Mouse (Mus musculus): ENCODE measurements around the gene Ezr. TPM values are rescaled to one million over a fixed set of nuclear protein-coding genes. Genes with fewer than 3 reads are reported as not detected.

The Ezr gene
- polyA plus RNA-seq, 1 experiment, result 152 TPM

DNA sequence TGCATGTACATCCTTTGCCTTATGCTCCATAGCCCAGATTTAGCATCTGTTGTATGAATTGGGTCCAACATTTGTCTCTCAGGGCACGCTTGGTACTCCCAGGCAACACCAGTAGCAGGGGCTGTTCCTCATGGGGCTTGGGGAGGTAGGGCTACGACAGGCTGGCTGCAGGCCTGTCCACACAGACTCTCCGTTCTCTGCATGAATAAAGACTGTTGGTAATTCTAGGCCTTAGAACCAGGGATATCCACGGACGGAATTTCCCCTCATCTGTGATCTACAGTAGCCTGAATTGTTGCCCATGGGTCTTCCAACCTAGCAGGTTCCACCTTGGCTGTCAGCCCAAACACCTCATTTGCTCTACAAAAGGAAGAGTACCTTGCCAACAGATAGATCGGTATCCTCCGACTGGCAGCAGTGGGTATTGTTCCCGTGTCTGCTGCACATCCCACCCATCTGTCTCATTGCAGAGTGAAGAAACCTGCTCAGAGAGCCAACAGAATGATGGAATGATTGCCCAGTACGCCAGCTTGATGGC lies 7.1 kb upstream of the Ezr start:
- no peak for DNase-seq
- 91% methylated on average over 9 of the region's 9 CpGs for WGBS
- Histone ChIP-seq H3K27me3 (replicated peaks; ENCODE audit: control insufficient read depth, insufficient read depth, low read length) (no peaks in the 10 kb centered on the region), H3K4me3 (ENCODE audit: insufficient read depth, low read depth, low read length) (no peak overlapping the region), H3K27ac (ENCODE audit: insufficient read depth, low read depth, low read length) (no peak overlapping the region), H3K4me1 (ENCODE audit: control insufficient read depth, insufficient read depth, low read length) (no peaks in the 10 kb centered on the region), H3K36me3 (ENCODE audit: control insufficient read depth, insufficient read depth, low read length) (no peaks in the 10 kb centered on the region)
- no peak for TF ChIP-seq CTCF (conservative IDR thresholded peaks at IDR 0.05; ENCODE audit: insufficient read depth, insufficient read length, low read depth, low read length)
- no peak for TF ChIP-seq POLR2A (IDR thresholded peaks at IDR 0.05; ENCODE audit: low read depth, low read length)

DNA sequence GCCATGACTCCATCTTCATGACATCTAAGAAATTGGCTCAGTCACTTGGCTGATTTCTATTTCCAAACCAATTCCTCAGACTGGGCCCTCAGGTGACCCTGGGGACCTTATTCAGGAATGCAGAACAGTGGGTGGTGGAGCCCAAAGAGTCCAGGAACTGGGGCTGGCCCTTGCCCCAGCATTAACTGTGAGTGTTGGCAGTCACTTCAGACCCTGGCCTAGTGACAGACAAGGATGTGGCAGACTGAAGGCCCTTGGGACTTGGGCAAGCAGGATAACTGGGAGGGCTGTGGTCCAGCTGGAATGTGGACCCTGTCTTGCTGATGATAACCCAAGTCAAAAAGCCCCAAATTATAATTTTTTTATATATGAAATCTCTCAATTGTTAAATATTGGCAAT lies 6.5 kb upstream of the Ezr start:
- no peak for DNase-seq
- no peak for TF ChIP-seq POLR2A (IDR thresholded peaks at IDR 0.05; ENCODE audit: low read depth, low read length)
- no peak for TF ChIP-seq CTCF (conservative IDR thresholded peaks at IDR 0.05; ENCODE audit: insufficient read depth, insufficient read length, low read depth, low read length)
- H3K27me3 ChIP-seq (replicated peaks; ENCODE audit: control insufficient read depth, insufficient read depth, low read length), result no peaks in the 10 kb centered on the region
- no peaks in the 10 kb centered on the region for H3K4me1 ChIP-seq (ENCODE audit: control insufficient read depth, insufficient read depth, low read length)
- H3K4me3 ChIP-seq (ENCODE audit: insufficient read depth, low read depth, low read length), result no peak overlapping the region
- no peaks in the 10 kb centered on the region for H3K36me3 ChIP-seq (ENCODE audit: control insufficient read depth, insufficient read depth, low read length)
- H3K27ac ChIP-seq (ENCODE audit: insufficient read depth, low read depth, low read length), result no peak overlapping the region

DNA sequence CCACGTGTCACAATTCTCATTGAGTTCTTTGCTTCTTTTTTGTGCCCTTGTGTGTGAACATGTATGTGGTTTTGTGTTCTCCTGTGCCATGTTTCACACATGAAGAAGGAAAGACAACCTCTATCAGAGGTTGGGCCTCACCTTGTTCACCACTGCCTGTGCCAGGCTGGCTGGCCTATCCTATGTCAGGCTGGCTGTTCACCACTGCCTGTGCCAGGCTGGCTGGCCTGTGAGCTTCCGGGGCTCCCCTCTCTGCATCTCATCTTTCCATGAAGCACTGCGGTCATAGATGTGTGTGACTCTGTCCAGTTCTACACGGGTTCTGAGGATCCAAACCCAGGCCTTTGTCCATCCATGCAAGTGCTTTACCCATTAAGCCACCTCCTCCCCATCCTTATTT lies 4.7 kb upstream of the Ezr start:
- no peak for DNase-seq
- no peaks in the 10 kb centered on the region for H3K27me3 ChIP-seq (replicated peaks; ENCODE audit: control insufficient read depth, insufficient read depth, low read length)
- WGBS, result 91% methylated on average over 4 of the region's 4 CpGs
- no peak overlapping the region for H3K27ac ChIP-seq (ENCODE audit: insufficient read depth, low read depth, low read length)
- H3K4me1 ChIP-seq (ENCODE audit: control insufficient read depth, insufficient read depth, low read length), result peaks cover 5% of the 10 kb centered on the region; the same call in 1 of the 2 replicates
- no peaks in the 10 kb centered on the region for H3K36me3 ChIP-seq (ENCODE audit: control insufficient read depth, insufficient read depth, low read length)
- TF ChIP-seq CTCF (conservative IDR thresholded peaks at IDR 0.05; ENCODE audit: insufficient read depth, insufficient read length, low read depth, low read length), result no peak
- no peak for TF ChIP-seq POLR2A (IDR thresholded peaks at IDR 0.05; ENCODE audit: low read depth, low read length)
- no peak overlapping the region for H3K4me3 ChIP-seq (ENCODE audit: insufficient read depth, low read depth, low read length)

DNA sequence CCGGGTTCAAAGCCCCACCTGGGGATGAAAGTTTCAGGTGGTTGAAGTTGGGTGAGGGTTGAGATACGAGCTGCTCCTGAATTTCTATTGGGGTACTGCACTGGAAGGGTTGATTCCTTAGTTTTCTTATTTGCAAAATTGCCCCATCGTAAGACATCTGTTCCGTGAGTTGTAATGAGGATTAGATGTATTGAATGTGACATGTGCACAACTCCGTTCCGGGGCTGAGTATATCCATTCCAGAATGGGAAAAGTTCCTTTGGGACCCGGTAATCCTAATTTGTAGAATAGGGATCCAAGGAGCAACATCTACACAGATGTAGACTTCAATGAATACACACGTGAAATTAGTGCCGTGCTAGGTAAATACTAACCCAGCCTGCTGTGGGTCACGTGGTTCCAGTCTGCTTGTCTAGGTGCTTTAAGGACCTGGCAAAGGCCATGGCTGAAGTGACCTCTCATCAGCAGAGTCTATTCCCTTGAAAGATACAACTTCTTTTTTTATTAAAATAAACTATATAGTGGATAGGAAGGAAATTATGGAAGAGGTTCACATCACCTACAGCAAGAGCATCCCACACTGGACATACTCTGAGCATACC lies 1.3 kb upstream of the Ezr start:
- Histone ChIP-seq H3K36me3 (ENCODE audit: control insufficient read depth, insufficient read depth, low read length) (no peaks in the 10 kb centered on the region), H3K4me1 (ENCODE audit: control insufficient read depth, insufficient read depth, low read length) (peaks cover 5% of the 10 kb centered on the region; the same call in 1 of the 2 replicates), H3K27me3 (replicated peaks; ENCODE audit: control insufficient read depth, insufficient read depth, low read length) (no peaks in the 10 kb centered on the region), H3K27ac (ENCODE audit: insufficient read depth, low read depth, low read length) (no peak overlapping the region), H3K4me3 (ENCODE audit: insufficient read depth, low read depth, low read length) (0 out of 2 replicates have a peak overlapping the region, but pooled peaks have one; percentile 97)
- 52% methylated on average over 10 of the region's 10 CpGs for WGBS
- TF ChIP-seq CTCF (conservative IDR thresholded peaks at IDR 0.05; ENCODE audit: insufficient read depth, insufficient read length, low read depth, low read length), result no peak
- TF ChIP-seq POLR2A (IDR thresholded peaks at IDR 0.05; ENCODE audit: low read depth, low read length), result no peak
- peak; percentile 68 for DNase-seq

DNA sequence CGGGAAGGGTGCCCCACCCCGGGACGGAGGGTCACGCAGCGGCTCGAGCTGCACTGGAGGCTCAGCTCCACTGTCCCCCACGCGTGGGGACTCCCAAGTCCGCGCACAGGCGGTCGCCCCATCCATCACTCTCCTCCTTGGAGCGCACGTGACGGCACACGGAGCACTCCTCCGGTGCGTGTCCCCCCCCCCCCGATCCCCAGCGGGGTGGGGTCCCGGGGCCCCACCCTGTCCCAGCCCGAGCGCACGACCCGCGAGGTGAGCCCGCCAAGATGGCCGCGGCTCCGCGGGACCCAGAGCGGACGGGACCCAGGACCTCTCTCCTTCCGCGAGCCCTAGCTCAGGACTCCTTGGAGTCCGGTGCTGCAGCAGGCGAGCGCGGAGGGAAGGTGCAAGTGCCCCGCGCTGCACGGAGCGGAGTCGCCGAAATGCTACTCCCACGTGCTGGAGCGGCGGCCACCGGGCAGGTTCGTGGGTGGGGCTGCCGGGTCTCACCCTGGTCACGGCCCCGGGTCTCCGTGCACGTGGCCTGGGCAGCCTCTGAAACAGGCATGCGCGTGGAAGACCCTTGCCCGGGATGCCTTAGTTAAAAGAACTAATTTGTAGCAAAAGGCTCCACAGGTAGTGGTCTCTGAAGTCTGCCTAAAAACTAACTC lies 550 bp upstream of the Ezr start:
- Histone ChIP-seq H3K4me1 (ENCODE audit: control insufficient read depth, insufficient read depth, low read length) (peaks cover 5% of the 10 kb centered on the region; the same call in 1 of the 2 replicates), H3K4me3 (ENCODE audit: insufficient read depth, low read depth, low read length) (peak overlapping the region; percentile 97), H3K36me3 (ENCODE audit: control insufficient read depth, insufficient read depth, low read length) (no peaks in the 10 kb centered on the region), H3K27ac (ENCODE audit: insufficient read depth, low read depth, low read length) (peak overlapping the region; percentile 74), H3K27me3 (replicated peaks; ENCODE audit: control insufficient read depth, insufficient read depth, low read length) (no peaks in the 10 kb centered on the region)
- TF ChIP-seq POLR2A (IDR thresholded peaks at IDR 0.05; ENCODE audit: low read depth, low read length), result no peak
- TF ChIP-seq CTCF (conservative IDR thresholded peaks at IDR 0.05; ENCODE audit: insufficient read depth, insufficient read length, low read depth, low read length), result no peak
- DNase-seq, result peak; percentile 55
- under 1% methylated on average over 58 of the region's 58 CpGs for WGBS

DNA sequence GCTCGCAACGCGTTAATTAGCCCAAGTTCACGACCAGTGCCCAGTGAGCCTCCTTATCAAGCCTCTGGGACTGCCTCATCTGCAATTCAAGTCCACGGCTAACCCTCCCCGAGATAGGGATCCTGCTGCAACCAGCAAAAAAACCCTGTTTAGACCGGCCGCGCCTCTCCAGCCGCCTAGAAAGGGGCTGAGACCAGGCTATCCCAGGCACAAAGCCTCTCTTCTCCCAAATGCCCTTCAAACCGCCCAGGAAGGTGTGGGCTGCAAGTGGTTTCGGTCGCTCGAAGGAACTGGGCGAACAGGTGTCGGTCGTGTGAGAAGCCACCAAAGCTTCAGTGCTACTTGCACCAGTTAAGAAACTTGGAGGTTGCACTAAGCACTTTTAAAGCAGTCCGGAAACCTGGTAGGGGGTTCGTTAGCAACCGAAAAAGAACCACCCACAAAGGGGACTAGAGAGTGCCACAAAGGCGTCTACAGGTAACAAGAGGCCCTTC lies 504 bp downstream of the Ezr start:
- WGBS, result under 1% methylated on average over 21 of the region's 21 CpGs
- H3K36me3 ChIP-seq (ENCODE audit: control insufficient read depth, insufficient read depth, low read length), result no peaks in the 10 kb centered on the region
- no peak for TF ChIP-seq CTCF (conservative IDR thresholded peaks at IDR 0.05; ENCODE audit: insufficient read depth, insufficient read length, low read depth, low read length)
- TF ChIP-seq POLR2A (IDR thresholded peaks at IDR 0.05; ENCODE audit: low read depth, low read length), result no peak
- peak overlapping the region; percentile 97 for H3K4me3 ChIP-seq (ENCODE audit: insufficient read depth, low read depth, low read length)
- DNase-seq, result peak; percentile 52
- H3K4me1 ChIP-seq (ENCODE audit: control insufficient read depth, insufficient read depth, low read length), result peaks cover 13% of the 10 kb centered on the region
- no peaks in the 10 kb centered on the region for H3K27me3 ChIP-seq (replicated peaks; ENCODE audit: control insufficient read depth, insufficient read depth, low read length)
- peak overlapping the region; percentile 96 for H3K27ac ChIP-seq (ENCODE audit: insufficient read depth, low read depth, low read length)

DNA sequence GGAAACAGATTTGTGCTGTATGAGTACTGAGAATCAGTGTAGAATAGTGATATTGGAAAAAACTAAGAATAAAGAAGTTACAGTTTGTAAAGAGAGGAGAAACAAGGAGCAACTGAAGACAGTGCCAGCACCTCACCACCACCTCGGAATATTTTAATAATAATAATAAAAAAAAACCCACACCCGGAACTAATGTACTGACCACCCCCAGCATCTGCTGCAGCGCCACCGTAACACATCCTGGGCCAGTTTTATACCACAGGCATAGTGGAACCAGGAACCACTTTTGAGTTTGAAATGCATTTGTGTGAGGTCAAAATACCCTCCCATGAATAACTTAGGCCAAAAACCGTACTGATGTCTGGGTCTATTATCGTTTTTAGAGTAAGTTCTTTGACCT lies 1.3 kb downstream of the Ezr start:
- DNase-seq, result no peak
- 27% methylated on average over 6 of the region's 6 CpGs for WGBS
- no peaks in the 10 kb centered on the region for H3K27me3 ChIP-seq (replicated peaks; ENCODE audit: control insufficient read depth, insufficient read depth, low read length)
- H3K36me3 ChIP-seq (ENCODE audit: control insufficient read depth, insufficient read depth, low read length), result no peaks in the 10 kb centered on the region
- peaks cover 21% of the 10 kb centered on the region for H3K4me1 ChIP-seq (ENCODE audit: control insufficient read depth, insufficient read depth, low read length)
- TF ChIP-seq POLR2A (IDR thresholded peaks at IDR 0.05; ENCODE audit: low read depth, low read length), result no peak
- TF ChIP-seq CTCF (conservative IDR thresholded peaks at IDR 0.05; ENCODE audit: insufficient read depth, insufficient read length, low read depth, low read length), result no peak
- peak overlapping the region; percentile 97 for H3K4me3 ChIP-seq (ENCODE audit: insufficient read depth, low read depth, low read length)
- no peak overlapping the region; the same call in 1 of the 2 replicates for H3K27ac ChIP-seq (ENCODE audit: insufficient read depth, low read depth, low read length)
